Comparison of ENCODE assay signal across 28 mouse cellular contexts in the genomic region with DNA sequence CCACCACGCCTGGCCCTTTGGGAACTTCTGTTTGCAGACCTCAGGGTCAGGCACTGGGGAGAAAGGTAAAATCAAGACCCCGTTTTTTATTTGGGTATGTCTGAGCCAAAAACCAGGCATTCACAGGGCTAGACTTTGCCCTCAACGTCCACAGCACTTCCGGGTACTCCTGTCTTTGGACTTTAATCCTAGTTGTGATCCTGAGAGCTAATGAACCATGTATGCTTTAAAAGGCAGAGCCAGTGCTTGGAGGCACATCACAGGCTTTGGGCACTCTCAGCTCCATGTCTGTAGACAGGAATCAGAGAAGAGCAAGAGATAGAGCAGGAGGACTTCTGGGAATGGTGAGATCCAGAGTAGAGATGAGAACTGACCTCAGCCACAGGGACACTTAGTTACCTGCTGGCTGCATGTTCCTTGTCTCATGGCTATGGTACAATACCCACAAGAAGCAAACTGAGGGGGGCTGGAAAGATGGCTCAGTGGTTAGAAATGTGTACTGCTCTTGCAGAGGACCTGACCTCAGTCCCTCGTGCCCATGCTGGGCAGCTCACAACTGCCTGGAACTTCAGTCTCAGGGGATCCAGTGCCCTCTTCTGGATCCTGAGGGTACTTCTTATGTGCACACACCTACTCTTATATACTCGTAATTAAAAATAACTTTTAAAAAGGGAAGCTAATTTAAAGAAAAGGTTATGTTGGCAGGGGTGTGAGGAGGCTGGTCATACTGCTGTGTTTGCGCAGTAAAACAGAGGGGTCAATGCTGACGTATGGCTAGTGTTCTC. TPM values are rescaled to one million over a fixed set of nuclear protein-coding genes. Genes with fewer than 3 reads are reported as not detected.
A peak's percentile ranks its signal among the peaks of the same experiment; 100 is the strongest.
DNase-seq lines count a peak whose midpoint lies in the region; ATAC-seq and TF ChIP-seq lines count a peak whose summit lies in the region.
"Had no signal": no experiment of that assay in that cellular context is flagged by ENCODE, and none has a peak within 500 bp of the region (broad histone marks: within the 10 kb centered on the region; RNA-seq: fewer than 3 reads in every experiment).

No protein-coding gene starts in this region.

- no peaks in the 10 kb centered on the region for H3K4me1 ChIP-seq in heart, adult 2 months (ENCODE audit: control insufficient read depth, insufficient read depth, low read length)
- H3K4me1 ChIP-seq in heart, embryonic 10.5 days, result no peaks in the 10 kb centered on the region
- no peaks in the 10 kb centered on the region for H3K4me1 ChIP-seq in stomach, postnatal 0 days (replicated peaks; ENCODE audit: control insufficient read depth, insufficient read depth)
- H3K4me1 ChIP-seq: embryonic facial prominence, embryonic 12.5 days had no signal

- WGBS in heart, adult 2 months, result 64% methylated on average over 8 of the region's 8 CpGs
- WGBS in heart, embryonic 10.5 days, result 72% methylated on average over 8 of the region's 8 CpGs
- 69% methylated on average over 8 of the region's 8 CpGs for WGBS in stomach, postnatal 0 days

- H3K27me3 ChIP-seq in heart, adult 2 months (ENCODE audit: control insufficient read depth, insufficient read depth, low read length), result peaks cover 4% of the 10 kb centered on the region; the same call in 1 of the 2 replicates
- peaks cover 42% of the 10 kb centered on the region for H3K27me3 ChIP-seq in heart, embryonic 10.5 days (ENCODE audit: insufficient read depth, poor library complexity, severe bottlenecking)
- no peaks in the 10 kb centered on the region for H3K27me3 ChIP-seq in stomach, postnatal 0 days (ENCODE audit: control insufficient read depth, insufficient read depth, low read length)

- H3K27ac ChIP-seq in heart, adult 2 months, result no peak overlapping the region
- no peak overlapping the region for H3K27ac ChIP-seq in heart, embryonic 10.5 days
- H3K27ac ChIP-seq in layer of hippocampus, adult 2 months, result no peak overlapping the region
- no peak overlapping the region for H3K27ac ChIP-seq in stomach, postnatal 0 days (replicated peaks)
- H3K27ac ChIP-seq: embryonic facial prominence, embryonic 12.5 days; forebrain, embryonic 15.5 days; hindbrain, embryonic 15.5 days; limb, embryonic 10.5 days; midbrain, embryonic 10.5 days had no signal

- intact Hi-C loops in heart, adult 2 months (cut with DNase I), result no loop called here
- intact Hi-C loops in heart, postnatal 10 days (cut with DNase I), result no loop called here

- no peak for TF ChIP-seq EP300 in heart, adult 2 months (IDR thresholded peaks at IDR 0.05; ENCODE audit: insufficient read depth, low read depth, low read length)
- no peak for TF ChIP-seq EP300 in stomach, postnatal 0 days (optimal IDR thresholded peaks at IDR 0.05)

- H3K9me3 ChIP-seq in heart, embryonic 10.5 days, result no peaks in the 10 kb centered on the region
- no peaks in the 10 kb centered on the region for H3K9me3 ChIP-seq in stomach, postnatal 0 days (ENCODE audit: control insufficient read depth, low read length)
- H3K9me3 ChIP-seq: embryonic facial prominence, embryonic 12.5 days; forebrain, embryonic 15.5 days; hindbrain, embryonic 15.5 days; limb, embryonic 10.5 days; midbrain, embryonic 10.5 days had no signal

- TF ChIP-seq POLR2A in heart, adult 2 months (IDR thresholded peaks at IDR 0.05; ENCODE audit: insufficient read depth, low read depth, low read length), result no peak

- DNase-seq in heart, adult 2 months, result no peak
- no peak for DNase-seq in heart, embryonic 10.5 days (ENCODE audit: low spot score)
- no peak for DNase-seq in layer of hippocampus, adult 2 months (ENCODE audit: low spot score in 2 of 2)
- no peak for DNase-seq in layer of hippocampus, adult 11-12 months (ENCODE audit: low spot score)
- DNase-seq in thymus, postnatal 4 days, result peak; percentile 19
- no peak for DNase-seq in thymus, postnatal 25 days
- no peak for DNase-seq in stomach, postnatal 0 days (ENCODE audit: low spot score)
- DNase-seq in heart, postnatal 10 days, result no peak
- DNase-seq: adrenal gland, postnatal 10 days; B cell, adult 2 months; cerebellum, adult 11-12 months; gastrocnemius, postnatal 36 days; layer of hippocampus, postnatal 36 days; lung, postnatal 36 days; right cerebral cortex, adult 18-20 months; spleen, adult 18-20 months; thymus, adult 2 months had no signal

- H3K4me3 ChIP-seq in heart, adult 2 months, result no peak overlapping the region
- no peak overlapping the region for H3K4me3 ChIP-seq in heart, embryonic 10.5 days
- no peak overlapping the region for H3K4me3 ChIP-seq in layer of hippocampus, adult 2 months
- H3K4me3 ChIP-seq in stomach, postnatal 0 days (ENCODE audit: low read depth, low read length), result no peak overlapping the region
- H3K4me3 ChIP-seq: embryonic facial prominence, embryonic 12.5 days; forebrain, embryonic 15.5 days; hindbrain, embryonic 15.5 days; limb, embryonic 10.5 days; midbrain, embryonic 10.5 days; myocyte had no signal

- no peak overlapping the region for H3K4me2 ChIP-seq in stomach, postnatal 0 days (replicated peaks; ENCODE audit: low read depth)
- H3K4me2 ChIP-seq: embryonic facial prominence, embryonic 12.5 days; forebrain, embryonic 15.5 days; heart, embryonic 11.5 days; hindbrain, embryonic 15.5 days had no signal

- TF ChIP-seq CTCF in heart, adult 2 months (IDR thresholded peaks at IDR 0.05), result 0 out of 2 replicates have a peak, but pooled peaks have one; percentile 23
- peak; percentile 48 for TF ChIP-seq CTCF in layer of hippocampus, adult 2 months (conservative IDR thresholded peaks at IDR 0.05)
- TF ChIP-seq CTCF in stomach, postnatal 0 days (IDR thresholded peaks at IDR 0.05; ENCODE audit: low read depth), result 0 out of 2 replicates have a peak, but pooled peaks have one; percentile 20

- H3K9ac ChIP-seq in heart, adult 2 months (ENCODE audit: low read depth, low read length), result no peak overlapping the region
- no peak overlapping the region for H3K9ac ChIP-seq in stomach, postnatal 0 days (ENCODE audit: low read length)
- H3K9ac ChIP-seq: embryonic facial prominence, embryonic 12.5 days; forebrain, embryonic 15.5 days; hindbrain, embryonic 15.5 days had no signal

- H3K36me3 ChIP-seq in heart, adult 2 months (ENCODE audit: control insufficient read depth, insufficient read depth, low read length), result no peaks in the 10 kb centered on the region
- H3K36me3 ChIP-seq in heart, embryonic 10.5 days, result no peaks in the 10 kb centered on the region
- H3K36me3 ChIP-seq in stomach, postnatal 0 days (ENCODE audit: control insufficient read depth, insufficient read depth, low read length), result no peaks in the 10 kb centered on the region
- H3K36me3 ChIP-seq: embryonic facial prominence, embryonic 12.5 days; forebrain, embryonic 15.5 days; hindbrain, embryonic 15.5 days; limb, embryonic 10.5 days; midbrain, embryonic 10.5 days had no signal

- no peak for ATAC-seq in stomach, postnatal 0 days (ENCODE audit: low FRiP score, low TSS enrichment)
- ATAC-seq: forebrain, embryonic 15.5 days had no signal

- H3K79me2 ChIP-seq in heart, adult 2 months (replicated peaks; ENCODE audit: control insufficient read depth, insufficient read depth, low read length), result no peaks in the 10 kb centered on the region

RNA-seq across cellular contexts. Expression of gene Kazald1, which starts 25.6 kb away (rescaled TPM):
- 1 to 10 TPM; 3.6 to 3.9 TPM for total RNA-seq in heart, adult 2 months (2021)
- 4.2 and 4.6 TPM in 2 replicates for polyA plus RNA-seq in heart, adult 2 months (2012; rRNA removed)
- polyA plus RNA-seq in heart, embryonic 10.5 days (2016; fragmentation: Nextera tagmentation; extraction: Ambion mirVana), result 3.3 and 6.3 TPM in 2 replicates
- 1 to 10 TPM; 1.4 to 1.9 TPM for total RNA-seq in layer of hippocampus, adult 2 months (2021)
- 3.0 and 3.8 TPM in 2 replicates for polyA plus RNA-seq in stomach, postnatal 0 days (2015; fragmentation: Nextera tagmentation; extraction: Ambion mirVana)
- 1 to 10 TPM; 7.4 to 9.1 TPM for total RNA-seq in heart, postnatal 10 days (2021)
- total RNA-seq: neutrophil, adult 5-6 weeks had no signal

RNA-seq across cellular contexts. Expression of gene Tlx1, which starts 49.8 kb away (rescaled TPM):
- under 1 TPM; 0.10 to 0.11 TPM for total RNA-seq in heart, adult 2 months (2021)
- 0.09 and 0.20 TPM in 2 replicates for polyA plus RNA-seq in heart, adult 2 months (2012; rRNA removed)
- polyA plus RNA-seq in heart, embryonic 10.5 days (2016; fragmentation: Nextera tagmentation; extraction: Ambion mirVana), result 1.0 and 4.1 TPM in 2 replicates
- total RNA-seq in layer of hippocampus, adult 2 months (2021), result not detected
- not detected in 2 replicates for polyA plus RNA-seq in stomach, postnatal 0 days (2015; fragmentation: Nextera tagmentation; extraction: Ambion mirVana)
- total RNA-seq in heart, postnatal 10 days (2021), result under 1 TPM; 0.27 to 0.48 TPM
- total RNA-seq: gastrocnemius, postnatal 36 days; heart, postnatal 25 days; layer of hippocampus, postnatal 36 days; neutrophil, adult 5-6 weeks had no signal
- polyA plus RNA-seq: forebrain, embryonic 15.5 days; large intestine, adult 2 months; myocyte had no signal

RNA-seq across cellular contexts. Expression of gene Sfxn3, which starts 53.4 kb away (rescaled TPM):
- total RNA-seq in heart, adult 2 months (2021), result 10 to 100 TPM; 10.0 to 11.1 TPM
- 15.5 and 18.7 TPM in 2 replicates for polyA plus RNA-seq in heart, adult 2 months (2012; rRNA removed)
- polyA plus RNA-seq in heart, embryonic 10.5 days (2016; fragmentation: Nextera tagmentation; extraction: Ambion mirVana), result 11.8 and 13.4 TPM in 2 replicates
- 10 to 100 TPM; 87.3 to 99.8 TPM for total RNA-seq in layer of hippocampus, adult 2 months (2021)
- polyA plus RNA-seq in stomach, postnatal 0 days (2015; fragmentation: Nextera tagmentation; extraction: Ambion mirVana), result 26.7 and 29.7 TPM in 2 replicates
- total RNA-seq in heart, postnatal 10 days (2021), result 10 to 100 TPM; 21.8 to 23.9 TPM

RNA-seq across cellular contexts. Expression of gene Pdzd7, which starts 55.2 kb away (rescaled TPM):
- under 1 TPM in 1 of 2 experiments, not detected in 1; 0.08 TPM for total RNA-seq in heart, adult 2 months (2021)
- polyA plus RNA-seq in heart, adult 2 months (2012; rRNA removed), result 0.38 and 0.43 TPM in 2 replicates
- polyA plus RNA-seq in heart, embryonic 10.5 days (2016; fragmentation: Nextera tagmentation; extraction: Ambion mirVana), result 0.34 and 0.55 TPM in 2 replicates
- total RNA-seq in layer of hippocampus, adult 2 months (2021), result 1 to 10 TPM; 2.1 to 3.3 TPM
- polyA plus RNA-seq in stomach, postnatal 0 days (2015; fragmentation: Nextera tagmentation; extraction: Ambion mirVana), result 0.33 TPM in 2 replicates
- under 1 TPM in 1 of 2 experiments, not detected in 1; 0.22 TPM for total RNA-seq in heart, postnatal 10 days (2021)
- total RNA-seq: neutrophil, adult 5-6 weeks had no signal
- polyA plus RNA-seq: heart, embryonic 11.5 days; liver, embryonic 16.5 days had no signal
